Mouse (Mus musculus): ENCODE results near the gene Exoc3l4. TPM values are rescaled to one million over a fixed set of nuclear protein-coding genes. Genes with fewer than 3 reads are reported as not detected.

The Exoc3l4 gene
- 1 to 10 TPM; 1.7 to 2.5 (median 2.0) TPM for total RNA-seq (2022)

- no peak for DNase-seq (ENCODE audit: low spot score in 2 of 2)
Measured at GRCm38 (mm10) chr12:111416921-111417779, at the start of gene Exoc3l4. Gene Exoc3l4, plus strand, starts transcription at chr12:111417017.

GRCm38 (mm10) chr12:111367065-111367464, 49.8 kb upstream of the Exoc3l4 start:
- no peak for DNase-seq (ENCODE audit: low spot score in 2 of 2)

GRCm38 (mm10) chr12:111370249-111370648, 46.6 kb upstream of the Exoc3l4 start:
- no peak for DNase-seq (ENCODE audit: low spot score in 2 of 2)

GRCm38 (mm10) chr12:111371905-111372304, 44.9 kb upstream of the Exoc3l4 start:
- no peak for DNase-seq (ENCODE audit: low spot score in 2 of 2)

GRCm38 (mm10) chr12:111373411-111373810, 43.4 kb upstream of the Exoc3l4 start:
- no peak for DNase-seq (ENCODE audit: low spot score in 2 of 2)

GRCm38 (mm10) chr12:111374727-111375126, 42.1 kb upstream of the Exoc3l4 start:
- DNase-seq (ENCODE audit: low spot score in 2 of 2): no peak

- no peak for DNase-seq (ENCODE audit: low spot score in 2 of 2)
Measured at GRCm38 (mm10) chr12:111375559-111375958, 41.3 kb upstream of the Exoc3l4 start.

- DNase-seq (ENCODE audit: low spot score in 2 of 2): no peak
Measured at GRCm38 (mm10) chr12:111376053-111376452, 40.8 kb upstream of the Exoc3l4 start.

GRCm38 (mm10) chr12:111376826-111377331, 39.9 kb upstream of the Exoc3l4 start:
- peak in 1 of 2 experiments; percentile 47 for DNase-seq (ENCODE audit: low spot score in 2 of 2)

GRCm38 (mm10) chr12:111377376-111377973, 39.3 kb upstream of the Exoc3l4 start, which contains the start of gene Cdc42bpb:
Gene Cdc42bpb, minus strand, starts transcription at chr12:111377718.
- peak; percentile 93 to 95 for DNase-seq (ENCODE audit: low spot score in 2 of 2)

- peak in 1 of 2 experiments; percentile 51 for DNase-seq (ENCODE audit: low spot score in 2 of 2)
Measured at GRCm38 (mm10) chr12:111377986-111378490, 38.8 kb upstream of the Exoc3l4 start.

- no peak for DNase-seq (ENCODE audit: low spot score in 2 of 2)
Measured at GRCm38 (mm10) chr12:111378812-111379211, 38.0 kb upstream of the Exoc3l4 start.

GRCm38 (mm10) chr12:111385883-111386641, 30.8 kb upstream of the Exoc3l4 start:
- no peak for DNase-seq (ENCODE audit: low spot score in 2 of 2)

- no peak for DNase-seq (ENCODE audit: low spot score in 2 of 2)
Measured at GRCm38 (mm10) chr12:111386642-111387120, 30.1 kb upstream of the Exoc3l4 start.

- no peak for DNase-seq (ENCODE audit: low spot score in 2 of 2)
Measured at GRCm38 (mm10) chr12:111387146-111387545, 29.7 kb upstream of the Exoc3l4 start.

- no peak for DNase-seq (ENCODE audit: low spot score in 2 of 2)
Measured at GRCm38 (mm10) chr12:111394008-111394407, 22.8 kb upstream of the Exoc3l4 start.

- no peak for DNase-seq (ENCODE audit: low spot score in 2 of 2)
Measured at GRCm38 (mm10) chr12:111396997-111397396, 19.8 kb upstream of the Exoc3l4 start.

GRCm38 (mm10) chr12:111401454-111402184, 15.2 kb upstream of the Exoc3l4 start:
- DNase-seq (ENCODE audit: low spot score in 2 of 2): no peak

- no peak for DNase-seq (ENCODE audit: low spot score in 2 of 2)
Measured at GRCm38 (mm10) chr12:111404880-111405279, 11.9 kb upstream of the Exoc3l4 start.

- no peak for DNase-seq (ENCODE audit: low spot score in 2 of 2)
Measured at GRCm38 (mm10) chr12:111406622-111407021, 10.2 kb upstream of the Exoc3l4 start, which contains the start of gene Lbhd2. Gene Lbhd2, plus strand, starts transcription at chr12:111406809.
